Mouse (Mus musculus) G1E (cell line): ENCODE results near the gene Gucd1. TPM values are rescaled to one million over a fixed set of nuclear protein-coding genes. Genes with fewer than 3 reads are reported as not detected.
A peak's percentile ranks its signal among the peaks of the same experiment; 100 is the strongest.

ENCODE experiments used
- ATAC-seq: 2 replicates; pipeline ENCODE4 v1.8.0; 2016; ENCODE audit warnings: mild to moderate bottlenecking; ENCODE audit not compliant: insufficient number of reproducible peaks, poor library complexity, low FRiP score, severe bottlenecking; ENCODE audit errors: extremely low read depth
- DNase-seq: peaks from one replicate; pipeline ENCODE4 v3.0.0; 2012; ENCODE audit warnings: low spot score
- H3K27me3 ChIP-seq: 2 replicates; pipeline ENCODE4 v1.6.1; 2012; ENCODE audit warnings: mild to moderate bottlenecking, low read length, inconsistent platforms; ENCODE audit not compliant: insufficient read depth
- H3K36me3 ChIP-seq: replicated peaks from 2 replicates; pipeline ENCODE3; 2012; ENCODE audit warnings: mild to moderate bottlenecking, inconsistent platforms
- H3K4me1 ChIP-seq: 2 replicates; pipeline ENCODE4 v1.6.1; 2012; ENCODE audit warnings: low read depth, low read length, inconsistent platforms, mixed read lengths; ENCODE audit not compliant: insufficient read depth
- H3K4me3 ChIP-seq: 2 replicates; pipeline ENCODE4 v1.5.1; 2012; ENCODE audit warnings: low read depth, mild to moderate bottlenecking, inconsistent platforms, low read length, moderate library complexity, mixed read lengths
- H3K9me3 ChIP-seq: replicated peaks from 2 replicates; pipeline ENCODE4 v1.6.1; 2012; ENCODE audit warnings: inconsistent platforms
- CTCF ChIP-seq: IDR thresholded peaks from 2 replicates; pipeline ENCODE4 v1.5.1; 2012; ENCODE audit warnings: low read depth, low read length, inconsistent platforms, mixed read lengths
- GATA1 ChIP-seq: IDR thresholded peaks from 2 replicates; pipeline ENCODE4 v1.6.1; 2012; ENCODE audit warnings: borderline replicate concordance, low read length, inconsistent platforms, mixed read lengths
- GATA2 ChIP-seq: IDR thresholded peaks from 2 replicates; pipeline ENCODE4 v1.6.1; 2012; ENCODE audit warnings: low read depth, low read length, inconsistent platforms, borderline replicate concordance
- POLR2AphosphoS5 ChIP-seq: IDR thresholded peaks from 2 replicates; pipeline ENCODE4 v1.6.1; 2012; ENCODE audit warnings: low read depth, low read length, inconsistent platforms; ENCODE audit not compliant: insufficient replicate concordance
- TAL1 ChIP-seq: conservative IDR thresholded peaks from 2 replicates; pipeline ENCODE4 v1.6.1; 2012; ENCODE audit warnings: low read depth, low read length, inconsistent platforms, mixed read lengths
- polyA plus RNA-seq: library from polyadenylated mRNA; stranded (reverse); fragments of >175 nt; gene quantifications from 2 replicates; pipeline ENCODE4 v1.2.3, GENCODE M21; 2012
- total RNA-seq, 2 experiments: library from RNA; stranded (forward) in 1 of 2; stranded (reverse) in 1 of 2; fragments of 200-1000 nt in 1 of 2; fragments of >200 nt in 1 of 2; fragmentation: Nextera tagmentation in 1 of 2; gene quantifications; 2 replicates each; pipeline ENCODE4 v1.2.3; 2014 to 2017

The Gucd1 gene
- total and polyA plus RNA-seq, 3 experiments: 15.8 to 41.7 (median 26.1) TPM

GRCm38 (mm10) chr10:75489522-75489921, 28.2 kb downstream of the Gucd1 start:
- Histone ChIP-seq H3K4me3 (no peak overlapping the region), H3K36me3 (no peaks in the 10 kb centered on the region), H3K9me3 (no peaks in the 10 kb centered on the region), H3K27me3 (peaks cover 27% of the 10 kb centered on the region), H3K4me1 (peaks cover 2% of the 10 kb centered on the region; the same call in 1 of the 2 replicates)
- no peak for TF ChIP-seq GATA2
- TF ChIP-seq GATA1: no peak
- no peak for TF ChIP-seq TAL1
- TF ChIP-seq CTCF: no peak
- TF ChIP-seq POLR2AphosphoS5: no peak
- no peak for ATAC-seq
- DNase-seq: no peak

GRCm38 (mm10) chr10:75487131-75487530, 30.6 kb downstream of the Gucd1 start:
- Histone ChIP-seq H3K4me1 (peaks cover 2% of the 10 kb centered on the region; the same call in 1 of the 2 replicates), H3K27me3 (peaks cover 15% of the 10 kb centered on the region), H3K36me3 (no peaks in the 10 kb centered on the region), H3K4me3 (no peak overlapping the region), H3K9me3 (no peaks in the 10 kb centered on the region)
- TF ChIP-seq GATA2: no peak
- no peak for TF ChIP-seq TAL1
- TF ChIP-seq POLR2AphosphoS5: no peak
- no peak for TF ChIP-seq GATA1
- TF ChIP-seq CTCF: no peak
- no peak for DNase-seq
- no peak for ATAC-seq

DNA sequence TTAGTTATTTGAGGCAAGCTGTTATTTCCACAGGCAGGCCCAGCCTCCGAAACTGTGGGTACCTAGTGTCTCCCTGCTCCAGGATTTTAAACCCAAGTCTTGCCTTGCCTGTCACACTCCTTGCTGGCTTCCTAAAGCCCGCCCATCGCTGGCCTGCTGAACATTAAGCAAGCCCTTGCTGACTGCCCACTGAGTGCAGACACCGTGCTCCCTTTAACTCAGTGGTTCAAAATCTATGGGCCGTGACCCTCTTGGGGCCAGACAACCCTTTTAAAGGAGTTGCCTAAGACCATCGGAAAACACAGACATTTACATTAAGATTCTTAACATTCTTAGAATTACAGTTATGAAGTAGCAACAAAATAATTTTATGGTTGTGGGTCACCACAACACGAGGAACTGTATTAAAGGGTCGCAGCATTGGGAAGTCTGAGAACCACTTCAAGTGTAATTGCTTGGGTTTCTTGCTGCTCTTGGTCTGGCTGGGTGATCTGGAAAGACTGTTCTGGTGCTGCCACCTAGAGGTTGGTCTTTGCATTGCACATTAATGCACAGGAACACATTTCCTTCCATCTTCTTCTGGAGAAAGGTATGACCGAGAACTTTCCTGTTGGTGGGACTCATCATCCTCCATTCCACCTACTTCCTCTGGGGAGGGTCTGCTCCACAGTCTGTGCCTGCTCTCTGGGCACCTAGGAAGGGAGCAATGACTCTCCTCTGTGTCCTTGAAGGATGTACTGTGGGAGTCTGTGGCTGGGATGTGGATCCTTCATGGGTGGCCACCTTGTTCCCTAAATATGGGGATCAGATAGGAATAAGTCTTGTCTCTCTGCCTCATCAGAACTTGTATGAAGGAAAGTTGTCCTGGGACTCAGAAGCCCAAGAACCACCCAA, 31.4 kb downstream of the Gucd1 start:
- ATAC-seq (peak; percentile 45; the same call in 1 of the 2 replicates), DNase-seq (peak; percentile 35)
- H3K4me3 ChIP-seq: no peak overlapping the region
- no peaks in the 10 kb centered on the region for H3K9me3 ChIP-seq
- H3K36me3 ChIP-seq: no peaks in the 10 kb centered on the region
- peaks cover 18% of the 10 kb centered on the region for H3K27me3 ChIP-seq
- TF ChIP-seq GATA1 (no peak), CTCF (peak; percentile 71)
- H3K4me1 ChIP-seq: peaks cover 2% of the 10 kb centered on the region; the same call in 1 of the 2 replicates

DNA sequence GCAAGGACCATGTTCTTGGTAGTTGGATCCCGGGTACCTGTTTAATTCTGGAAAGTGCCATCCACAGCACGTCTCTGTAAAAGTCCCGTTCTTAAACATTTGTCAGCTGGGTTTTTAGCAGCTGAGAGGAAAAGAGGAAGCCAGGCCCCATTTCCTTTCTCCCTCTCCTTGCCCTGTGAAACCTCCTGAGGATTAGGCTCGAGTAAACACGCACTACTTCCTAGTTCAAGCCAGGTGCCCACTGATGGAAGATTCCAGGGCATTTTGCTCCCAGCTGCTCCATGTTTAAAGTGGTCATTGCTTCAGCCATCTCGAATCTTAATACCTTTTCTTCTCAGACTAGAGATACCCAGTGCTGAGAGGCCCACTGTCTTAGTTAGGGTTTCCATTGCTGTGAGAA, 33.0 kb downstream of the Gucd1 start:
- ATAC-seq: no peak
- H3K4me1 ChIP-seq: peaks cover 2% of the 10 kb centered on the region; the same call in 1 of the 2 replicates
- no peak overlapping the region for H3K4me3 ChIP-seq
- no peaks in the 10 kb centered on the region for H3K36me3 ChIP-seq
- peaks cover 20% of the 10 kb centered on the region for H3K27me3 ChIP-seq
- TF ChIP-seq TAL1 (no peak), GATA2 (no peak), CTCF (no peak), GATA1 (no peak), POLR2AphosphoS5 (no peak)
- no peaks in the 10 kb centered on the region for H3K9me3 ChIP-seq
- no peak for DNase-seq

GRCm38 (mm10) chr10:75484066-75484465, 33.7 kb downstream of the Gucd1 start:
- H3K4me3 ChIP-seq: no peak overlapping the region
- H3K9me3 ChIP-seq: no peaks in the 10 kb centered on the region
- peaks cover 20% of the 10 kb centered on the region for H3K27me3 ChIP-seq
- no peaks in the 10 kb centered on the region for H3K36me3 ChIP-seq
- peaks cover 2% of the 10 kb centered on the region; the same call in 1 of the 2 replicates for H3K4me1 ChIP-seq
- TF ChIP-seq GATA1 (no peak), POLR2AphosphoS5 (no peak), GATA2 (no peak), CTCF (no peak), TAL1 (no peak)
- DNase-seq (no peak), ATAC-seq (no peak)

- ATAC-seq (no peak), DNase-seq (no peak)
- H3K36me3 ChIP-seq: no peaks in the 10 kb centered on the region
- H3K27me3 ChIP-seq: peaks cover 20% of the 10 kb centered on the region
- H3K4me1 ChIP-seq: peaks cover 2% of the 10 kb centered on the region; the same call in 1 of the 2 replicates
- H3K9me3 ChIP-seq: no peaks in the 10 kb centered on the region
- no peak overlapping the region for H3K4me3 ChIP-seq
- TF ChIP-seq TAL1: no peak
- TF ChIP-seq CTCF: no peak
- TF ChIP-seq GATA1: no peak
- TF ChIP-seq GATA2: no peak
- TF ChIP-seq POLR2AphosphoS5: no peak
These were observed 34.8 kb downstream of the Gucd1 start for GRCm38 (mm10) chr10:75482919-75483483.
